Mouse (Mus musculus): Measurements from ENCODE around the gene Usp7. TPM values are rescaled to one million over a fixed set of nuclear protein-coding genes. Genes with fewer than 3 reads are reported as not detected.
A peak's percentile ranks its signal among the peaks of the same experiment; 100 is the strongest.

Gene Usp7
- polyA plus RNA-seq, 1 experiment from 2014 or later: 34.2 TPM

GRCm38 (mm10) chr16:8674165-8674564, 117.9 kb downstream of the Usp7 start:
- Histone ChIP-seq H3K4me2 (no peak overlapping the region), H3K4me3 (no peak overlapping the region), H3K4me1 (peaks cover 27% of the 10 kb centered on the region), H3K36me3 (replicated peaks) (no peaks in the 10 kb centered on the region), H3K27me3 (replicated peaks) (0 out of 2 replicates have a peak, but pooled peaks cover 3% of the 10 kb centered on the region), H3K9me3 (no peaks in the 10 kb centered on the region), H3K27ac (no peak overlapping the region), H3K9ac (no peak overlapping the region)
- 4% methylated on average over 8 of the region's 8 CpGs for WGBS
- ATAC-seq (replicated peaks): no peak

- Histone ChIP-seq H3K27me3 (replicated peaks) (0 out of 2 replicates have a peak, but pooled peaks cover 3% of the 10 kb centered on the region), H3K4me2 (no peak overlapping the region), H3K4me1 (peaks cover 35% of the 10 kb centered on the region), H3K9ac (no peak overlapping the region), H3K36me3 (replicated peaks) (no peaks in the 10 kb centered on the region), H3K27ac (no peak overlapping the region), H3K4me3 (no peak overlapping the region), H3K9me3 (no peaks in the 10 kb centered on the region)
- no peak for ATAC-seq (replicated peaks)
- 77% methylated on average over 6 of the region's 6 CpGs for WGBS
These were observed 118.8 kb downstream of the Usp7 start for GRCm38 (mm10) chr16:8673343-8673742.

GRCm38 (mm10) chr16:8672811-8673210, 119.3 kb downstream of the Usp7 start:
- Histone ChIP-seq H3K9ac (0 out of 2 replicates have a peak overlapping the region, but pooled peaks have one; percentile 78), H3K27ac (no peak overlapping the region), H3K36me3 (replicated peaks) (no peaks in the 10 kb centered on the region), H3K4me1 (peaks cover 41% of the 10 kb centered on the region), H3K4me3 (peak overlapping the region; percentile 89), H3K27me3 (replicated peaks) (0 out of 2 replicates have a peak, but pooled peaks cover 3% of the 10 kb centered on the region), H3K4me2 (peak overlapping the region; percentile 95), H3K9me3 (no peaks in the 10 kb centered on the region)
- no peak for ATAC-seq (replicated peaks)

GRCm38 (mm10) chr16:8672350-8672687, 119.8 kb downstream of the Usp7 start:
- under 1% methylated on average over 18 of the region's 18 CpGs for WGBS
- H3K4me1 ChIP-seq: peaks cover 46% of the 10 kb centered on the region
- no peaks in the 10 kb centered on the region for H3K36me3 ChIP-seq (replicated peaks)
- peak overlapping the region; percentile 74 for H3K27ac ChIP-seq
- peak overlapping the region; percentile 78 for H3K9ac ChIP-seq
- peak overlapping the region; percentile 95 for H3K4me2 ChIP-seq
- no peak for ATAC-seq (replicated peaks)
- 0 out of 2 replicates have a peak, but pooled peaks cover 3% of the 10 kb centered on the region for H3K27me3 ChIP-seq (replicated peaks)
- no peaks in the 10 kb centered on the region for H3K9me3 ChIP-seq
- peak overlapping the region; percentile 89 for H3K4me3 ChIP-seq

GRCm38 (mm10) chr16:8671551-8672349, 120.4 kb downstream of the Usp7 start, which contains the start of gene Carhsp1:
Gene Carhsp1, minus strand, starts transcription at chr16:8672155.
- Histone ChIP-seq H3K27me3 (replicated peaks) (0 out of 2 replicates have a peak, but pooled peaks cover 3% of the 10 kb centered on the region), H3K9me3 (no peaks in the 10 kb centered on the region), H3K27ac (peak within 1 kb of the TSS; percentile 77), H3K36me3 (replicated peaks) (no peaks in the 10 kb centered on the region), H3K9ac (peak within 1 kb of the TSS; percentile 78), H3K4me1 (peaks cover 51% of the 10 kb centered on the region), H3K4me2 (peak within 1 kb of the TSS; percentile 95), H3K4me3 (peak within 1 kb of the TSS; percentile 89)
- ATAC-seq (replicated peaks): peak; percentile 91
- WGBS: under 1% methylated on average over 67 of the region's 67 CpGs

GRCm38 (mm10) chr16:8670041-8671035, 121.8 kb downstream of the Usp7 start:
- peak overlapping the region; percentile 77 for H3K27ac ChIP-seq
- ATAC-seq (replicated peaks): peak; percentile 41
- H3K9ac ChIP-seq: peak overlapping the region; percentile 78
- H3K27me3 ChIP-seq (replicated peaks): 0 out of 2 replicates have a peak, but pooled peaks cover 3% of the 10 kb centered on the region
- H3K4me1 ChIP-seq: peaks cover 60% of the 10 kb centered on the region
- H3K4me3 ChIP-seq: peak overlapping the region; percentile 89
- WGBS: 2% methylated on average over 15 of the region's 15 CpGs
- H3K36me3 ChIP-seq (replicated peaks): no peaks in the 10 kb centered on the region
- H3K4me2 ChIP-seq: peak overlapping the region; percentile 95
- H3K9me3 ChIP-seq: no peaks in the 10 kb centered on the region

GRCm38 (mm10) chr16:8669432-8669831, 122.7 kb downstream of the Usp7 start:
- WGBS: 43% methylated on average over 5 of the region's 5 CpGs
- H3K27ac ChIP-seq: peak overlapping the region; percentile 77
- no peak for ATAC-seq (replicated peaks)
- H3K9ac ChIP-seq: peak overlapping the region; percentile 78
- H3K4me3 ChIP-seq: peak overlapping the region; percentile 89
- H3K4me2 ChIP-seq: peak overlapping the region; percentile 95
- H3K4me1 ChIP-seq: peaks cover 61% of the 10 kb centered on the region
- H3K27me3 ChIP-seq (replicated peaks): 0 out of 2 replicates have a peak, but pooled peaks cover 3% of the 10 kb centered on the region
- H3K36me3 ChIP-seq (replicated peaks): no peaks in the 10 kb centered on the region
- H3K9me3 ChIP-seq: no peaks in the 10 kb centered on the region

- H3K36me3 ChIP-seq (replicated peaks): no peaks in the 10 kb centered on the region
- 63% methylated on average over 2 of the region's 2 CpGs for WGBS
- peak overlapping the region; percentile 95 for H3K4me2 ChIP-seq
- H3K4me1 ChIP-seq: peaks cover 63% of the 10 kb centered on the region
- no peak overlapping the region for H3K9ac ChIP-seq
- H3K27ac ChIP-seq: no peak overlapping the region
- H3K27me3 ChIP-seq (replicated peaks): no peaks in the 10 kb centered on the region
- no peak for ATAC-seq (replicated peaks)
- no peak overlapping the region for H3K4me3 ChIP-seq
- no peaks in the 10 kb centered on the region for H3K9me3 ChIP-seq
These were observed 123.7 kb downstream of the Usp7 start for GRCm38 (mm10) chr16:8668386-8668785.

GRCm38 (mm10) chr16:8667814-8668213, 124.3 kb downstream of the Usp7 start:
- H3K9me3 ChIP-seq: no peaks in the 10 kb centered on the region
- H3K9ac ChIP-seq: no peak overlapping the region
- ATAC-seq (replicated peaks): no peak
- WGBS: 79% methylated on average over 4 of the region's 4 CpGs
- no peaks in the 10 kb centered on the region for H3K27me3 ChIP-seq (replicated peaks)
- H3K27ac ChIP-seq: no peak overlapping the region
- H3K4me2 ChIP-seq: 0 out of 2 replicates have a peak overlapping the region, but pooled peaks have one; percentile 95
- peaks cover 62% of the 10 kb centered on the region for H3K4me1 ChIP-seq
- H3K4me3 ChIP-seq: no peak overlapping the region
- no peaks in the 10 kb centered on the region for H3K36me3 ChIP-seq (replicated peaks)

- WGBS: 86% methylated on average over 7 of the region's 7 CpGs
- Histone ChIP-seq H3K9me3 (no peaks in the 10 kb centered on the region), H3K4me3 (no peak overlapping the region), H3K4me1 (peaks cover 58% of the 10 kb centered on the region), H3K36me3 (replicated peaks) (peaks cover 2% of the 10 kb centered on the region; the same call in 1 of the 2 replicates), H3K27me3 (replicated peaks) (no peaks in the 10 kb centered on the region), H3K27ac (no peak overlapping the region), H3K9ac (no peak overlapping the region), H3K4me2 (no peak overlapping the region)
- ATAC-seq (replicated peaks): no peak
These were observed 124.8 kb downstream of the Usp7 start for GRCm38 (mm10) chr16:8667261-8667660.

GRCm38 (mm10) chr16:8666452-8666851, 125.7 kb downstream of the Usp7 start:
- Histone ChIP-seq H3K27me3 (replicated peaks) (no peaks in the 10 kb centered on the region), H3K27ac (no peak overlapping the region), H3K36me3 (replicated peaks) (peaks cover 9% of the 10 kb centered on the region; the same call in 1 of the 2 replicates), H3K4me2 (no peak overlapping the region), H3K9me3 (no peaks in the 10 kb centered on the region), H3K4me1 (peaks cover 58% of the 10 kb centered on the region), H3K9ac (no peak overlapping the region; the same call in 1 of the 2 replicates), H3K4me3 (no peak overlapping the region)
- 73% methylated on average over 2 of the region's 2 CpGs for WGBS
- ATAC-seq (replicated peaks): no peak

GRCm38 (mm10) chr16:8665367-8665766, 126.7 kb downstream of the Usp7 start:
- no peaks in the 10 kb centered on the region for H3K27me3 ChIP-seq (replicated peaks)
- no peak for ATAC-seq (replicated peaks)
- peaks cover 10% of the 10 kb centered on the region; the same call in 1 of the 2 replicates for H3K36me3 ChIP-seq (replicated peaks)
- no peaks in the 10 kb centered on the region for H3K9me3 ChIP-seq
- no peak overlapping the region for H3K4me2 ChIP-seq
- WGBS: 88% methylated on average over 5 of the region's 5 CpGs
- H3K9ac ChIP-seq: no peak overlapping the region
- no peak overlapping the region for H3K27ac ChIP-seq
- H3K4me3 ChIP-seq: no peak overlapping the region
- peaks cover 47% of the 10 kb centered on the region for H3K4me1 ChIP-seq

Data from midbrain, embryonic 15.5 days (tissue).